Mouse (Mus musculus): Measurements from ENCODE around the gene Ifi207. TPM values are rescaled to one million over a fixed set of nuclear protein-coding genes. Genes with fewer than 3 reads are reported as not detected.
"Not testable (repeated sequence)": the region's sequence is repeated elsewhere in the genome, so short reads cannot be mapped to it uniquely, and the experiment has no call there.

The Ifi207 gene
- 1 to 10 TPM; 2.5 to 3.1 TPM for total RNA-seq (2021)
- long read RNA-seq, experiment 1, partial matches to known transcripts = 1 of 2 reads
- long read RNA-seq, experiment 1, other reads (novel, unspliced or antisense) = 1 of 2 reads
- long read RNA-seq, experiment 2, partial matches to known transcripts = 0 of 2 reads
- long read RNA-seq, experiment 2, other reads (novel, unspliced or antisense) = 1 of 2 reads

DNA sequence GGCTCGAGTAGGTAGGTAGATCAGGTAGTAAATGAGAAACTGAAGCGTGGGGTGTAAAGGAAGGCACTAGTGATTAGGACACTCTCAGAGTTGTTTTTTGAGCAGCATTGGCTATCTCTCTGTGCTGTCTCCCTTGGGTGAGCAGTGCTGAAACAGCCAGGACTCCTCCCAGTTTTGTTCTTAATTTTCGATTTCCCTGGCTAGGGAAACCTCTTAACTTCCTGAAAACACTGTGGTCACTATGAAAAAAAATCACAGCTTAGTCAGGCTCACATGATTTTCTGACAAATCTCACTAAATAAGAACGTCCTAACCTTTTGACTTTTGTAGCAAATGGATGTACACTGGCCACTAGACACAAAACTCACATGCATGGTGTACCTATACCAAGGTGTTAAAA lies at the start of gene Ifi207:
Gene Ifi207 (minus strand): TSS at position 92 of the 400 bp plus-strand sequence.
- DNase-seq (ENCODE audit: low spot score in 2 of 2) = no peak

DNA sequence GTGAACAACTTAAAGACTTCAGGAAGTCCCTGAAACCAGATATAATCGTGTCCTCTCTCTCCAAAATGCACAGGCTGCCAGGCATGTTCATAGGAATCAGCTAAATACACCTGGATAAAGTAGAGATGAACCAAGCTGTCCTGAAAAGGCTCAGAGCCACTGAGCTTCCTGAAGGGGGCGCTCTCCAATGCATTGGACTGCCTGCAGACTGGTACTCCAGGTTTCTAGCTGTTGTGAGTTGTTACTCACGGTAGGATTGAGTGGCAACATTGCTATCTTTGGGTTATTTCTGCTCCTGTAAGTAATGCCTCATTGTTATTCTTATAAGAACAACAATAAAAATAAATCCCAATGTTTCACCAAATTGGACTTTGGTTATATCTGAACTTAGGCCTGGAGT lies 31.9 kb upstream of the Ifi207 start:
- not testable (repeated sequence) for DNase-seq (ENCODE audit: low spot score in 2 of 2)

DNA sequence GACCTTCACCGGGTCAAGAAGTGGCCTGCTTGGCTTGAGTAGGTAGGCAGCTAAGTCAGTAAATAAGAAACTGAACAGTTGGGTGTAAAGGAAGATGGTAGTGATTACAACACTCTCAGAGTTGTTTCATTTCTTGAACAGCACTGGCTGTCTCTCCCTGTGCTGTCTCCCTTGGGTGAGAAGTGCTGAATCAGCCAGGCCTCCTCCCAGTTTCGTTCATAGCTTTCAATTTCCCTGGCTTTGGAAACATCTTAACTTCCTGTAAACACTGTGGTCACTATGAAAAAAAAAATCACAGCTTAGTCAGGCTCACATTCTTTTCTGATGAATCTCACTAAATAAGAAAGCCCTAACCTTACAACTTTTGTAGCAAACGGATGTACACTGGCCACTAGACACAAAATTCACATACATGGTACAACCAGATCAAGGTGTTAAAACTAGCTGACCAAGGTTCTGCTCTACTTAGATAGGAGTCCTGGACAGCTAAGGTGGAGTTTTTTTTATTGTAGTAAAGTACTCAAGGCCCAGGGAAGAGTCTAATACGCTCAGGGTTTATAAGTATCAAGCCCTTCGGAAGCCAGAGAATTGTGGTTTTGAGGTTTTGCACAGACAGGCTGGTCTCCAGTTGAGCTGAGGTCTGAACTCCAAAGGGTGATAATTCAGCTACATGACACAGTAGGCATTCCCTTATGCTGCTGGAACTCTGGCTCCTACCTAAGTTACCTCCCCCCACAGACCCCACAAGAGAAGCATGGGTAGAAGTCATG lies 25.5 kb upstream of the Ifi207 start, which contains the start of gene Ifi204:
Gene Ifi204 (minus strand): TSS at position 96 of the 770 bp plus-strand sequence.
- not testable (repeated sequence) for DNase-seq (ENCODE audit: low spot score in 2 of 2)

DNA sequence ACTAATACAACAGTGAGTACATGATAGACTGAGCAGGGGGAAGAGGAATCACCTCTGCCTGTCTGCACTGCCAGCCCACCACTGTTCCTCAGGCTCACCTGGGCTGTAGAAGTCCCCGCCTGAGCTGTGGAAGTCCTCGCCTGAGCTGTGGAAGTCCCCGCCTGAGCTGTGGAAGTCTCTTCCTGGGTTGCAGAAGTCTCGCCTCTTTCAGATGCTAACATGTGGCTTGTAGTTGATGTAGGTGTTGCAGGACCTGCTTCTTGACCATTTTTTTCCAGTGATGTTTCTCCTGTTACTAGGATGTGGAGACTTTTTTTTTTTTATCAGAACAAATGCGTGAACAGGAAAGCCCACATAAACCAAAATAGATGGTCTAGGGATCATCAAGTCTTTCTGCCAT lies 18.5 kb upstream of the Ifi207 start:
- not testable (repeated sequence) for DNase-seq (ENCODE audit: low spot score in 2 of 2)

DNA sequence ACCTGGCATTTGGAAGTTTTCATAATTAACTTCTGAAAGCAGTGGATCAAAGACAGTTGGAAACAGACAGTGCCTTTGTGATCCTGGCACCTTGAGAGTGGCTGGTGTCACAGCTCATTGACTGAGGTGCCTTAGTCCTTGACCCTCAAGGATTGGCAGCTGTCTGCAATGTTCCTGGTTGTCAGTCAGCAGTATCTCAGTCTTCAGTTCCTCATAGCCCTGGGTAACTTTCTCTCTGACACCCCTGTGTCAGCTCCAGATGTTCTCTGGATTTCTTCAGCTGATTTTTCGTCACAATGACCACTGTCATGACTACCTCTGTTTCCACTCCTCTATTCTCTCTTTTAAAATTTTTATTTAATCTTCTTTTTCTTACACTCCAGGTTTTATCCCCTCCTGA lies 715 bp upstream of the Ifi207 start:
- no peak for DNase-seq (ENCODE audit: low spot score in 2 of 2)

DNA sequence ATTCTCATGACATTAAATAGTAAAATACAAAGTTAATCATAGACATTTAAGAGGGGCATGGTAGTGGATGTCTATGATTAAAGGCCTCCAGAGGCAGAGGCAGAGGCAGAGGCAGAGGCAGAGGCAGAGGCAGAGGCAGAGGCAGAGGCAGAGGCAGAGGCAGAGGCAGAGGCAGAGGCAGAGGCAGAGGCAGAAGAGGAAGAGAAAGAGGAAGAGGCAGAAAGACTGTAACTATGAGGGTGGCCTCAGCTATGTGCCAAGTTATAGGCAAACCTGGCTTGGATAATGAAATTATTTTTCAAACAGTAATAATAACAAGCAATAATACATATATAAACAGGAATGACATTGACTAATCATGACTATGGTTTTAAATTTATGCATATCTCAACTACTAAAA lies 1.0 kb downstream of the Ifi207 start:
- DNase-seq (ENCODE audit: low spot score in 2 of 2) = no peak

DNA sequence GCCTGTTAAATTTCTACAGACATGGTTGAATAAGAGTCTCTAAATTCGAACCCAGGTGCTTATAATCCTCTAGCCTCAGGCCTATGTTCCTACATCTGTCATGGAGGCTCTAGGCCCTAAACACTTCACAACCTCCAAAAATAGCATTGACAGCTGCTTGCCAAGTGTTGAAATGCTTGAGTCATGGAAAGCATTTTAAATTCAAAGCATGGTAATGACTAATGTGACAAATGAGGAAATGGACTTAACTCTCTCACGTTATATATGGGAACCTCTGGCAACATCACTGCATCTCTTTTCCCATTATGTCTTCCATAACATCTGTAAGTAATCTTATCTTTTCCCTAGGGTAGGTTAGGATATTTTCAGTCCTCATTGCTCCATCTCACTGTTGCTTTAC lies 4.6 kb downstream of the Ifi207 start:
- DNase-seq (ENCODE audit: low spot score in 2 of 2) = no peak

DNA sequence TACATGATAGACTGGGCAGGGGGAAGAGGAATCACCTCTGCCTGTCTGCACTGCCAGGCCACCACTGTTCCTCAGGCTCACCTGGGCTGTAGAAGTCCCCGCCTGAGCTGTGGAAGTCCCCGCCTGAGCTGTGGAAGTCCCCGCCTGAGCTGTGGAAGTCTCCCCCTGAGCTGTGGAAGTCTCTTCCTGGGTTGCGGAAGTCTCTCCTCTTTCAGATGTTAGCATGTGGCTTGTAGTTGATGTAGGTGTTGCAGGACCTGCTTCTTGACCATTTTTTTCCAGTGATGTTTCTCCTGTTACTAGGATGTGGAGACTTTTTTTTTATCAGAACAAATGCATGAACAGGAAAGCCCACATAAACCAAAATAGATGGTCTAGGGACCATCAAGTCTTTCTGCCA lies 6.5 kb downstream of the Ifi207 start:
- not testable (repeated sequence) for DNase-seq (ENCODE audit: low spot score in 2 of 2)

DNA sequence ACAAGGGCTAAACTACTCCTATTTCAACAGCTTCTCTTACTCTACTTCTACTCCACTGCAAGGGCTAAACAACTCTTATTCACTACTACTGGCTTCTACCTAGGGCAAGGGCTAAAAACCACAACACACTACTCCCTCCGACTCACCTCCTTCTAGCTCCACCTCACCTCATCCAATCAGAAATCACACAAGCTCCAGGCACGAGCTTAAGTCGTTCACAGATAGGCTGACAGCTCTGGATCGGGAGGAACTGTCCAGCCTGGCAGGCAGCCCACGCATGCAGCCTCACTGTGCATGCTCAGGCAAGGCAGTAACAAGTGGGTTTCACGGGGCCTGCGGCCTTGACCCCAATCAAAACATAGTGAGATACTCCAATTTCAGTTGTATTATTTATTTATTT lies 8.3 kb downstream of the Ifi207 start:
- DNase-seq (ENCODE audit: low spot score in 2 of 2) = no peak

DNA sequence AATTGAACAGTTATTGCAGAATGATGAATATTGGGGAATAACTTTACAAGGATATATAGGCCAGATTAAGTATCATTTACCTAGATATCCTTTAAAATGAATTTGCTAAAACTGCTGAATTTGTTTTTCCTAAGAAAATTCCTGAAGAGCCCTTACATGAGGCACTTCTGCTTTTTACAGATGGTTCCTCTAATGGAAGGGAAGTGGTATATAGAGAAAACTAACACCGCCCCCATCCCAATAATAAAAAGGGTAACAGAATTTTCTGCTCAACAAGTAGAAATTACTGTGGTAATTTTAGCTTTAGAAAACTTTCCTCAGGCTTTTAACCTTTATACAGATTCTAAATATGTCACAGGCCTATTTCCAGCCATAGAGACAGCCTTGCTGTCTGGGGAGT lies 47.3 kb downstream of the Ifi207 start:
- no peak for DNase-seq (ENCODE audit: low spot score in 2 of 2)

DNA sequence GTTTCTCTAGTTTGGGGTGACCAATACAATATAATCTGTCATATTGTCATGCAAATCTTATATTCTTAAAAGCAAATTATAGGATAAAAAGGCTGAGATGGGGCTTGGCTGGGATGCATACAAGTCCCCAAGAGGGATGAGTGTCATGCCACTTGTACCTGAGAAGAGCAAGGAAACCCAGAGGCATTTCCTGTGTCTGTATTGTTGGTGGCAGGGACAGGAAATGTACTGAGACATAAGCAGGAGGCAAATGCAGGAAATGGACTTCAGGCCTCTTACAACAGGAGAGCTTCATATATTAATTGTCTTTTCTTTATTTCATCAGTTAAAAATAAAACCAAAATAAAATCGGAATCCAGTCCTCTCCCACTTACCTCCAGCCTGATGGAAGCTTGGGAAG lies 62.9 kb downstream of the Ifi207 start:
- not testable (repeated sequence) for DNase-seq (ENCODE audit: low spot score in 2 of 2)

DNA sequence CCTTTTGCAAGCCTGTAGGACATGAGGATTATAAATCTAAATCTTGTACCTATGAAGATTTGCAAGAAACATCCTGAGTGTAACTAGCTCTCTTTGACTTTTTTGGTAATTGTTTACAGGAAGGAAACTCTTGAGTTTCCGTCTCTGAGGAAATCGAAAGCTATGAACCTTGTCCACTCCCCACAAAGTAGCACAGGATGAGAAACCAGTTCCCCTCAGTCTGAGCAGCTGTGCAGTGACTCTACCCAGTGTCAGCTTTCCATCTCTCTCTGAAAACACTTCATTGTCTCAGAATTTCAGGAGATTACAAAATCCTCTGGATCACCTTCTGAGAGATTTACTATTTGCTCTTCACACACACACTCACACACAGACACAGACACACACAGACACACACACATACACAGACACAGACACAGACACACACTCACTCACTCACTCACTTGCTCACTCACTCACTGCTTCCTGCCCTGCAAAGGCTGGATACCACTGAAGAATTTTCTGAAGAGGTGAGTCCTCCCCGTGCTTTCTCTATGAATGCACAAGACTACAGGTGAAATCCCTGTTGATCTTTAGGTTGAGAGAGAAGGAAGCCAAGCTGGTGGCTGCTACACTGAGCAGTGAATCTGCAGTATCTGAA lies 68.0 kb downstream of the Ifi207 start, which contains the start of gene Ifi208:
Gene Ifi208 (plus strand): TSS at position 218 of the 640 bp plus-strand sequence.
- not testable (repeated sequence) for DNase-seq (ENCODE audit: low spot score in 2 of 2)

Other genes with a start within 250 kb of the Ifi207 start
- not detected for gene Ifi214, start 205.8 kb downstream of the Ifi207 start, total RNA-seq (2021)
- gene Ifi213, start 142.5 kb downstream of the Ifi207 start, total RNA-seq (2021) = not detected
- under 1 TPM; 0.15 to 0.29 TPM for gene Ifi209, start 110.8 kb downstream of the Ifi207 start, total RNA-seq (2021)
- gene Ifi208, start 68.1 kb downstream of the Ifi207 start, total RNA-seq (2021) = under 1 TPM in 1 of 2 experiments, not detected in 1; 0.20 TPM
- 1 to 10 TPM; 3.1 to 3.6 TPM for gene Ifi204, start 25.2 kb upstream of the Ifi207 start, total RNA-seq (2021)
- 1 to 10 TPM; 1.0 to 1.4 TPM for gene Ifi211, start 171.3 kb upstream of the Ifi207 start, total RNA-seq (2021)
- 1 to 10 TPM; 6.1 to 7.1 TPM for gene Mndal, start 200.7 kb upstream of the Ifi207 start, total RNA-seq (2021)
- 1 to 10 TPM; 3.0 to 4.4 TPM for gene Ifi203, start 200.9 kb upstream of the Ifi207 start, total RNA-seq (2021)
- not detected for gene Ifi202b, start 241.0 kb upstream of the Ifi207 start, total RNA-seq (2021)